ENCODE assay signal across 15 mouse cellular contexts in the genomic region with DNA sequence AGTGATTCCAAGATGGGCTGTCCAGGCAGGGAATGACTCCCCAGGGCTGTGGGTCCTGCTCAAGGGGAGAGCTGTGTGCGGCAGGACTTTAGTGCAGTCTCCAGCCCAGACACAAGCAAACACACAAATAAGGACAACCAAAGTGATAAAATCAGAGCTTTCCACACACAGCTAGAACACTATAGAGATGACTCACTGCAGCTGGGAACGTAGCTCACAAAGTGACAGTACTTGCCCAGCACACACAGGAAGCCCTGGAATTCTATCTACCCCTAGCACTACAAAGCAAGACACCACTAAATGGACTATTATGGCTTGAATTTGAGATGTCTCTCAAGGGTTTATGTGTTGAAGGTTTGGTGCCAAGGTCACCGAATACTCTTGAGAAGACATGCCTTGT.
"Had no signal": no experiment of that assay in that cellular context is flagged by ENCODE, and none has a peak within 500 bp of the region (broad histone marks: within the 10 kb centered on the region; RNA-seq: fewer than 3 reads in every experiment).

No protein-coding gene starts in this region.

- H3K4me1 ChIP-seq: midbrain, embryonic 10.5 days; midbrain, embryonic 12.5 days; neural tube, embryonic 13.5 days; neural tube, embryonic 15.5 days; stomach, embryonic 15.5 days had no signal

- H3K27me3 ChIP-seq: midbrain, embryonic 12.5 days; neural tube, embryonic 13.5 days; neural tube, embryonic 15.5 days; stomach, embryonic 15.5 days had no signal

- H3K4me3 ChIP-seq: midbrain, embryonic 10.5 days; midbrain, embryonic 12.5 days; myocyte; neural tube, embryonic 13.5 days; neural tube, embryonic 15.5 days; stomach, embryonic 15.5 days had no signal

- H3K27ac ChIP-seq: midbrain, embryonic 10.5 days; midbrain, embryonic 12.5 days; neural tube, embryonic 13.5 days; neural tube, embryonic 15.5 days; stomach, embryonic 15.5 days; stomach, postnatal 0 days had no signal

- DNase-seq: lung, adult 18-20 months; lung, embryonic 14.5 days; lung, postnatal 10 days; lung, postnatal 4 days; midbrain, embryonic 14.5 days; right cerebral cortex, postnatal 14 days; thymus, postnatal 14 days; thymus, postnatal 36 days had no signal

- H3K36me3 ChIP-seq: midbrain, embryonic 10.5 days; midbrain, embryonic 12.5 days; neural tube, embryonic 13.5 days; neural tube, embryonic 15.5 days; stomach, embryonic 15.5 days had no signal
